Comparison of ENCODE assay signal across 10 mouse cellular contexts in genomic region chr10:60173035-60173434, GRCm38 (mm10). TPM values are rescaled to one million over a fixed set of nuclear protein-coding genes. Genes with fewer than 3 reads are reported as not detected.
DNase-seq lines count a peak whose midpoint lies in the region; ATAC-seq and TF ChIP-seq lines count a peak whose summit lies in the region.
"Had no signal": no experiment of that assay in that cellular context is flagged by ENCODE, and none has a peak within 500 bp of the region (broad histone marks: within the 10 kb centered on the region; RNA-seq: fewer than 3 reads in every experiment).

No protein-coding gene starts in this region.

- H3K4me1 ChIP-seq in heart, embryonic 16.5 days (ENCODE audit: control insufficient read depth, insufficient read depth, low read length), result peaks cover 5% of the 10 kb centered on the region
- H3K4me1 ChIP-seq in stomach, postnatal 0 days (replicated peaks; ENCODE audit: control insufficient read depth, insufficient read depth), result no peaks in the 10 kb centered on the region
- no peaks in the 10 kb centered on the region for H3K4me1 ChIP-seq in intestine, embryonic 15.5 days (replicated peaks)
- H3K4me1 ChIP-seq: embryonic facial prominence, embryonic 13.5 days had no signal

- no peaks in the 10 kb centered on the region for H3K9me3 ChIP-seq in heart, embryonic 16.5 days (replicated peaks; ENCODE audit: control insufficient read depth, low read length)
- no peaks in the 10 kb centered on the region for H3K9me3 ChIP-seq in stomach, postnatal 0 days (ENCODE audit: control insufficient read depth, low read length)
- H3K9me3 ChIP-seq in intestine, embryonic 15.5 days, result no peaks in the 10 kb centered on the region
- H3K9me3 ChIP-seq: embryonic facial prominence, embryonic 13.5 days had no signal

- DNase-seq in heart, adult 11 months, result no peak
- peak; percentile 94 for DNase-seq in Muller cell, postnatal 12 days (ENCODE audit: inconsistent ontology term)
- peak; percentile 80 for DNase-seq in left cerebral cortex, postnatal 10 days (ENCODE audit: extremely low spot score in 1 of 2, low spot score in 2 of 2)
- DNase-seq in stomach, postnatal 0 days (ENCODE audit: low spot score), result peak; percentile 45
- no peak for DNase-seq in urinary bladder, adult 2 months (ENCODE audit: low spot score)

- H3K4me2 ChIP-seq in heart, embryonic 16.5 days (ENCODE audit: low read depth, low read length), result no peak overlapping the region
- H3K4me2 ChIP-seq in stomach, postnatal 0 days (replicated peaks; ENCODE audit: low read depth), result no peak overlapping the region
- no peak overlapping the region for H3K4me2 ChIP-seq in intestine, embryonic 15.5 days (replicated peaks)
- H3K4me2 ChIP-seq: embryonic facial prominence, embryonic 13.5 days had no signal

- 34% methylated on average over 10 of the region's 10 CpGs for WGBS in heart, embryonic 16.5 days
- WGBS in stomach, postnatal 0 days, result 30% methylated on average over 10 of the region's 10 CpGs
- WGBS in intestine, embryonic 15.5 days, result 69% methylated on average over 10 of the region's 10 CpGs

- H3K36me3 ChIP-seq in heart, embryonic 16.5 days (ENCODE audit: control insufficient read depth, insufficient read depth), result no peaks in the 10 kb centered on the region
- no peaks in the 10 kb centered on the region for H3K36me3 ChIP-seq in stomach, postnatal 0 days (ENCODE audit: control insufficient read depth, insufficient read depth, low read length)
- no peaks in the 10 kb centered on the region for H3K36me3 ChIP-seq in intestine, embryonic 15.5 days
- H3K36me3 ChIP-seq: embryonic facial prominence, embryonic 13.5 days had no signal

- no peak overlapping the region for H3K27ac ChIP-seq in heart, embryonic 16.5 days (ENCODE audit: low read length)
- no peak overlapping the region for H3K27ac ChIP-seq in stomach, postnatal 0 days (replicated peaks)
- H3K27ac ChIP-seq in intestine, embryonic 15.5 days, result no peak overlapping the region
- H3K27ac ChIP-seq: embryonic facial prominence, embryonic 13.5 days had no signal

- peak; percentile 32; the same call in 1 of the 2 replicates for ATAC-seq in heart, embryonic 16.5 days (replicated peaks; ENCODE audit: extremely low read depth, insufficient read depth, low FRiP score)
- peak; percentile 97 for ATAC-seq in frontal cortex, adult (ENCODE audit: low TSS enrichment)
- ATAC-seq in stomach, postnatal 0 days (ENCODE audit: low FRiP score, low TSS enrichment), result peak; percentile 40; the same call in 1 of the 2 replicates
- no peak for ATAC-seq in intestine, embryonic 15.5 days

- TF ChIP-seq EP300 in stomach, postnatal 0 days (optimal IDR thresholded peaks at IDR 0.05), result no peak

- intact Hi-C loops in left cerebral cortex, postnatal 10 days (cut with DNase I), result no loop called here

- no peak overlapping the region for H3K9ac ChIP-seq in heart, embryonic 16.5 days (ENCODE audit: low read length)
- no peak overlapping the region for H3K9ac ChIP-seq in stomach, postnatal 0 days (ENCODE audit: low read length)
- no peak overlapping the region for H3K9ac ChIP-seq in intestine, embryonic 15.5 days
- H3K9ac ChIP-seq: embryonic facial prominence, embryonic 13.5 days had no signal

- no peak for TF ChIP-seq CTCF in stomach, postnatal 0 days (IDR thresholded peaks at IDR 0.05; ENCODE audit: low read depth)

- no peaks in the 10 kb centered on the region for H3K27me3 ChIP-seq in heart, embryonic 16.5 days (ENCODE audit: control insufficient read depth, insufficient read depth, low read length)
- H3K27me3 ChIP-seq in stomach, postnatal 0 days (ENCODE audit: control insufficient read depth, insufficient read depth, low read length), result no peaks in the 10 kb centered on the region
- no peaks in the 10 kb centered on the region for H3K27me3 ChIP-seq in intestine, embryonic 15.5 days (replicated peaks)
- H3K27me3 ChIP-seq: embryonic facial prominence, embryonic 13.5 days had no signal

- H3K4me3 ChIP-seq in heart, embryonic 16.5 days (ENCODE audit: low read length), result no peak overlapping the region
- H3K4me3 ChIP-seq in stomach, postnatal 0 days (ENCODE audit: low read depth, low read length), result no peak overlapping the region
- H3K4me3 ChIP-seq in intestine, embryonic 15.5 days (replicated peaks), result no peak overlapping the region
- H3K4me3 ChIP-seq: embryonic facial prominence, embryonic 13.5 days had no signal

RNA-seq across cellular contexts. Expression of gene Chst3, which starts 46.0 kb away (rescaled TPM):
- 0.46 and 0.57 TPM in 2 replicates for polyA plus RNA-seq in heart, embryonic 16.5 days (2015; fragmentation: Nextera tagmentation; extraction: Ambion mirVana)
- 1 to 10 TPM; 1.6 to 1.8 TPM for total RNA-seq in left cerebral cortex, postnatal 10 days (2021)
- polyA plus RNA-seq in stomach, postnatal 0 days (2015; fragmentation: Nextera tagmentation; extraction: Ambion mirVana), result 1.1 and 1.4 TPM in 2 replicates
- polyA plus RNA-seq in urinary bladder, adult 2 months (2012; rRNA removed), result 0.58 and 0.77 TPM in 2 replicates
- 1.9 TPM in 2 replicates for polyA plus RNA-seq in intestine, embryonic 15.5 days (2015; fragmentation: Nextera tagmentation; extraction: Ambion mirVana)
- total RNA-seq: MEL had no signal

Comparison
In these comparisons a context has a peak if more than half of its experiments do, and no peak if none do; other contexts are left out.
1. DNase-seq: peak in Muller cell, postnatal 12 days (single experiment), left cerebral cortex, postnatal 10 days (2 of 2) and stomach, postnatal 0 days (single experiment); none in heart, adult 11 months (single experiment) and urinary bladder, adult 2 months (single experiment).